Mouse (Mus musculus) neural tube, embryonic 13.5 days (tissue): ENCODE data around the gene Arhgef10l. TPM values are rescaled to one million over a fixed set of nuclear protein-coding genes. Genes with fewer than 3 reads are reported as not detected.

Experiments used
- ATAC-seq: fragments of 200-750 bp; cut with Nextera tagmentation; 2 replicates; pipeline ENCODE4 v1.8.0; 2017; ENCODE audit warnings: low read depth, mild to moderate bottlenecking, moderate TSS enrichment, moderate library complexity
- H3K27ac ChIP-seq: fragments of 300-500 bp; sonication (generic); replicated peaks from 2 replicates; pipeline ENCODE4 v1.5.1; 2015; ENCODE audit warnings: moderate library complexity, mild to moderate bottlenecking, inconsistent platforms
- H3K27me3 ChIP-seq: fragments of 300-500 bp; sonication (generic); 2 replicates; pipeline ENCODE4 v1.6.1; 2015; ENCODE audit warnings: mild to moderate bottlenecking, inconsistent platforms
- H3K36me3 ChIP-seq: fragments of 300-500 bp; sonication (generic); 2 replicates; pipeline ENCODE4 v1.6.1; 2015; ENCODE audit warnings: mild to moderate bottlenecking, inconsistent platforms
- H3K4me1 ChIP-seq: fragments of 300-500 bp; sonication (generic); replicated peaks from 2 replicates; pipeline ENCODE4 v1.6.1; 2015; ENCODE audit warnings: inconsistent platforms
- H3K4me2 ChIP-seq: fragments of 300-500 bp; sonication (generic); 2 replicates; pipeline ENCODE4 v1.6.1; 2015; ENCODE audit warnings: inconsistent platforms, mild to moderate bottlenecking, moderate library complexity
- H3K4me3 ChIP-seq: fragments of 300-500 bp; sonication (generic); 2 replicates; pipeline ENCODE4 v1.5.1; 2015; ENCODE audit warnings: mild to moderate bottlenecking, inconsistent platforms
- H3K9ac ChIP-seq: fragments of 300-500 bp; sonication (generic); 2 replicates; pipeline ENCODE4 v1.6.1; 2015; ENCODE audit warnings: moderate library complexity, mild to moderate bottlenecking, inconsistent platforms
- H3K9me3 ChIP-seq: fragments of 300-500 bp; sonication (generic); 2 replicates; pipeline ENCODE4 v1.6.1; 2016; ENCODE audit warnings: inconsistent platforms
- WGBS: fragments of 180-500 bp; shearing (Covaris S2); methylation state at CpG from one replicate; pipeline ENCODE4 v1.1.7; 2015; 5-methylcytosine and 5-hydroxymethylcytosine counted together
- polyA plus RNA-seq: library from polyadenylated mRNA; unstranded; fragments of >200 nt; fragmentation: Nextera tagmentation; extraction: Ambion mirVana; gene quantifications from 2 replicates; pipeline ENCODE4 v1.2.1, GENCODE M21; 2015

The Arhgef10l gene
- polyA plus RNA-seq, result 28.6 and 28.8 TPM in 2 replicates

DNA sequence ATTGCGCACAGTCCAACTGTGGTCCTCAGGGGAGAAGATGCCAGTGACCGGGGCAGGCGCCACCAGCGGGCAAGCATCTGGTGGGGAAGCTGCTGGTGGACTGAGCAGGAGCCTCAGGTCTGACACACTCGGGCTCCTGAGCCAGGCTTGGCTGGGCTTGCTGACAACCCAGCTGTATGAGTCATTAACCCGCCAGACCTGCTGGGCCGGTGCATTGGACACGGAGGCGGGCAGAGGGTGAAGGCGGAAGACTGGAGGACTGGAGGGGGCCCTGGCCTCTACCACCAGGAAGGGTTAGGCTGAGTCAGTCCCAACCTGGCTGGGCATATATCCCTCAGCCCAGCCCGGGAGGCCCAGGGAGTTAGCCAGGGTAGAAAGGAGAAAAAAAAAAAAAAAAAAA lies at the start of gene Arhgef10l:
Gene Arhgef10l (minus strand): TSS at position 253 of the 400 bp plus-strand sequence.
- no peak within 1 kb of the TSS for H3K4me3 ChIP-seq
- H3K27ac ChIP-seq, result no peak within 1 kb of the TSS
- H3K4me1 ChIP-seq, result peaks cover 21% of the 10 kb centered on the region
- H3K36me3 ChIP-seq, result no peaks in the 10 kb centered on the region
- no peak for ATAC-seq
- 79% methylated on average over 11 of the region's 11 CpGs for WGBS
- no peak within 1 kb of the TSS for H3K4me2 ChIP-seq
- H3K9me3 ChIP-seq, result no peaks in the 10 kb centered on the region
- H3K27me3 ChIP-seq, result no peaks in the 10 kb centered on the region
- H3K9ac ChIP-seq, result no peak within 1 kb of the TSS

DNA sequence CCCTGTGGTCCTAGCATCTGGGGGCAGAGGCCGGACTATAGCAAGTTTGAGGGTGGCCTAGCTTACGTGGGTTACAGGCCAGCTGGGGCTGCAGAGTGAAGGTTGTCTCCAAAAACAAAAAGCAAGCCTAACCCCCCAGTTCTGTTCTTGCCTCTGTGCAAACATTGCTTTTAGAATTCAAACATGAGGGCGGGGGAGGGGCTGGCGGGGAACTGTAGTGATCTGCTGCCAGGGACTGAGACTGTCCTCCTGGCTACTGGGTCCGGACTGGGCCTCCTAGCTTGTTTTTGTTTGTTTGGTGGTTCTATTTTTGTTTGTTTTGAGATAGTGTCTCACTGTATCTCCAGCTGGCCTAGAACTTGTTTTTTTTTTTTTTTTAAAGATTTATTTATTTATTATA lies 48.8 kb upstream of the Arhgef10l start:
- Histone ChIP-seq H3K27ac (peak overlapping the region; percentile 72), H3K36me3 (peaks cover 95% of the 10 kb centered on the region), H3K4me3 (no peak overlapping the region), H3K4me2 (no peak overlapping the region), H3K9me3 (no peaks in the 10 kb centered on the region), H3K4me1 (peaks cover 37% of the 10 kb centered on the region), H3K27me3 (no peaks in the 10 kb centered on the region), H3K9ac (no peak overlapping the region)
- no peak; the same call in 1 of the 2 replicates for ATAC-seq
- WGBS, result 85% methylated on average over 5 of the region's 5 CpGs

DNA sequence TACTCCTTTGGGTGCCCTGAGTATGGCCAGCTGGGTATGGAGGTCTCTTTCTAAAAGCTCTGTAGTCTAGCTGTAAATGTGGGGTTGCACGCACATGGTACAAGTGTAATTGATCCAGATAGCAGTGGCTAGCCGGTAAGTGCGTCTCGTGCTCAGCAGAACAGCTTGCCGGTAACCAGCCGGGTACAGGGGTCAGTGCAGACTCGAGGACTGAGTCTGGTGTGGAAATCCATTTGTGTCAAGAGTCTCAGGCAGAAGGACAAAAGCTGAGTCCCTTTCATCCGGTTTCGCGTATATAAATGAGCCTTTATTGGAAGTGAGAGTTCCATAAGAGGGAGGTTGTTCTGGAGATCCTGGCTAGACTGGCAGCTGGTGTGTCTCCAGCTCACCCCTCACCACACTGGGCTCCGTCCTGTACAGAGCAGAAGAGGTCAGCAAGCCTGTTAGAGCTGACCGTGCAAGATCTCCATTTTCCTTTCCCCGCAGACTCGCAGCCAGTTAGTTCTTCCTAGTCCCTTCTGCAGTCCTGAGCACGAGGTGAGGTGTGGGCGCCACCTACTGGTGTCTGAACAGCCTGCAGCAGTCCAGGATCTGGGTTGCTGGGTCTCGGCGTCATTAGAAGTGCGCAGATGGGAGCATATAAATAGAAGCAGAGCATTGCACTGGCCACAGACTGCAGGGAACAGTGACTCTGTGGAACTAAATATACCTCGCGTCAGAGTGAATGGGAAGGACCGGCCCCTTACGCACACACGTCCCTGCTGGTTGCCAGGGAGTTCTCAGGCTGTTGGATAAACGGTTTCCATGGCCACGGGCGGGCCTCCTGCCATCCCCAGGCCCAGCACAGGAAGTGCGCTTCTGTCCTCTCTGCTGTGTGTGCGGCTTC lies 47.9 kb upstream of the Arhgef10l start:
- Histone ChIP-seq H3K4me2 (no peak overlapping the region), H3K36me3 (peaks cover 95% of the 10 kb centered on the region), H3K4me1 (peaks cover 46% of the 10 kb centered on the region), H3K9me3 (no peaks in the 10 kb centered on the region), H3K27ac (peak overlapping the region; percentile 72), H3K27me3 (no peaks in the 10 kb centered on the region), H3K9ac (peak overlapping the region; percentile 41; the same call in 1 of the 2 replicates), H3K4me3 (no peak overlapping the region)
- 32% methylated on average over 29 of the region's 29 CpGs for WGBS
- ATAC-seq, result peak; percentile 91

DNA sequence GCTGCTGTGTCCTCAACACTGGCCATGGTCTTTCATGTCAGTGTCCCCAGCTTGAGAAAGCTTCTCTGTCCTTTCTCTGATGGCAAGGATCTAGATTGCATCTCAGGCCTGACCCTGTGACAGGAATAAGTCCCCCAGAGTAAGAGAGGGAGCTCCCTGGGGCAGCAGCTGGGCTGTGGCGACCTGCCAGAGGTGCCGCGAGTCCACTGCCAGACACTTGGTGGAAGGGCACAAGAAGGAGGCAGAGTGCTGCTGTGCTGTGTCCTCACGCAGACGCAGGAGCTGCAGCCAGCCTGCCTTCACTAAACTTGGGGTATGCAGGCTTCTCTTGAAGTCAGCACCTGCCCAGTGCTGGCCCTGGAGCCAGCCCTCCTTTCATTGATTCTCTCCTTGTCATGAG lies 45.5 kb upstream of the Arhgef10l start:
- 87% methylated on average over 5 of the region's 5 CpGs for WGBS
- no peak overlapping the region for H3K27ac ChIP-seq
- H3K4me3 ChIP-seq, result no peak overlapping the region
- peaks cover 69% of the 10 kb centered on the region for H3K4me1 ChIP-seq
- no peaks in the 10 kb centered on the region for H3K27me3 ChIP-seq
- no peak for ATAC-seq
- no peaks in the 10 kb centered on the region for H3K9me3 ChIP-seq
- peaks cover 93% of the 10 kb centered on the region for H3K36me3 ChIP-seq
- no peak overlapping the region for H3K9ac ChIP-seq
- no peak overlapping the region for H3K4me2 ChIP-seq

DNA sequence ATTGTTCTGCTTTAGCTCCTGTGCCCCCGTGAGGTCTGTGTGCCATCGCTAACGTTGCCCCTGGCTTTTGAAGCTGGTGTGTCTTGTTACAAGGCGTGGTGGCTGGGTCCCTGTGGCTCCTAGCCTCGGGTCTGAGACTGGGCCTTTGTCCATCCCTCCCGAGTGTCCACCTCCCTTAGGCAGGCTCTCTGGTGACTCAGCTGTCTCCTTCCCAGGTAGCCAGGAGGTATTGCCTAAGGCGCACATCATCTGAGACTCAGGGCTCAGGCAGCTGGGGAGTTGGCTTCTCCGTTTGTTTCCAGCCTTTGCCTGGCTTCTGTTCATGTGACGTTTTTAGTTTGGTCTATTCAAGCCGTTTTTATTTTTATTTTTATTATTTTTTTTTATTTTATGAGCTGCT lies 45.0 kb upstream of the Arhgef10l start:
- Histone ChIP-seq H3K4me2 (no peak overlapping the region), H3K9ac (no peak overlapping the region), H3K27ac (no peak overlapping the region), H3K4me3 (no peak overlapping the region), H3K36me3 (peaks cover 93% of the 10 kb centered on the region), H3K4me1 (peaks cover 75% of the 10 kb centered on the region), H3K9me3 (no peaks in the 10 kb centered on the region), H3K27me3 (no peaks in the 10 kb centered on the region)
- ATAC-seq, result no peak
- 76% methylated on average over 10 of the region's 10 CpGs for WGBS

DNA sequence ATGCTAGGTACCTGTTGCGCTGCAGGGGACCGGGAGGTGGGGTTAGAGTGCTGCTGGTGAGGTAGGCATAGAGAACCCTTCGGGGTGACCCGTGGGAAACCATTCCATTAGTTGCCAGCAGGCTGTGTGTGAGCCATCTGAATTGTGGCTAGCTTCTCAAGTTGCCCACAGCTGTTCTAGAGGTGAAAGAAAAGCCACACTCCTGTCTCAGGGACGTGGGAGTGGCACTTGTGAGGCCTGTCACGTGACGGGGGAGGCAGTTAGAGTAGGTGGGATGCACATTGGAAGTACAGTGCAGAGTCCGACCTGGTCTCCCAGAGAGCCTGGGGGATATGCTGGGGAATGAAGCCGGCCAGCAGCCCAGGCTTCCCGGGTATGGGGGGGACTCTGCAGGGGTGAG lies 43.8 kb upstream of the Arhgef10l start:
- ATAC-seq, result no peak
- 84% methylated on average over 10 of the region's 10 CpGs for WGBS
- Histone ChIP-seq H3K4me1 (peaks cover 86% of the 10 kb centered on the region), H3K9ac (no peak overlapping the region), H3K9me3 (no peaks in the 10 kb centered on the region), H3K27ac (0 out of 2 replicates have a peak overlapping the region, but pooled peaks have one; percentile 23), H3K4me2 (no peak overlapping the region), H3K27me3 (no peaks in the 10 kb centered on the region), H3K4me3 (no peak overlapping the region), H3K36me3 (peaks cover 94% of the 10 kb centered on the region)

DNA sequence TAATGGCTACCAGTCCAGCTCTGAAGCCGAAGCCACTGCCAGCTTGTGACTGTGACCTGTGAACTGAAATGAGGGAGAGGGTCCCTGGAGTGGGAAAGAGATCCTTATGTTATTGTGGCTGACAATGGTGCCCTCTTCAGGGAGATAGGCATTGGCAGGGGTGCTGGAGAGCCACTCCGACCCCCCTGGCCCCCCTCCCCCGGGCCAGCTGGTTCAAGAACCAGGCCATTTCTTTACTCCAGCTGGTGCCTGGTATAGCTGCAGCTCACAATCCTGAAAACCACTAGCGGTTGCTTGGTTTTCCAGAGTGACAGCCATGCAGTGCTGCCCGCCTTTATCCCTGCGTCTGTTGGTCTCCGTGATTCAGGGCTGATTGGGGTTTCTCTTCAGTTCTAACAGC lies 43.3 kb upstream of the Arhgef10l start:
- no peak for ATAC-seq
- Histone ChIP-seq H3K4me1 (peaks cover 86% of the 10 kb centered on the region), H3K9ac (peak overlapping the region; percentile 13; the same call in 1 of the 2 replicates), H3K27ac (peak overlapping the region; percentile 50), H3K4me2 (no peak overlapping the region), H3K36me3 (peaks cover 92% of the 10 kb centered on the region), H3K9me3 (no peaks in the 10 kb centered on the region), H3K4me3 (no peak overlapping the region), H3K27me3 (no peaks in the 10 kb centered on the region)
- WGBS, result 76% methylated on average over 7 of the region's 7 CpGs

DNA sequence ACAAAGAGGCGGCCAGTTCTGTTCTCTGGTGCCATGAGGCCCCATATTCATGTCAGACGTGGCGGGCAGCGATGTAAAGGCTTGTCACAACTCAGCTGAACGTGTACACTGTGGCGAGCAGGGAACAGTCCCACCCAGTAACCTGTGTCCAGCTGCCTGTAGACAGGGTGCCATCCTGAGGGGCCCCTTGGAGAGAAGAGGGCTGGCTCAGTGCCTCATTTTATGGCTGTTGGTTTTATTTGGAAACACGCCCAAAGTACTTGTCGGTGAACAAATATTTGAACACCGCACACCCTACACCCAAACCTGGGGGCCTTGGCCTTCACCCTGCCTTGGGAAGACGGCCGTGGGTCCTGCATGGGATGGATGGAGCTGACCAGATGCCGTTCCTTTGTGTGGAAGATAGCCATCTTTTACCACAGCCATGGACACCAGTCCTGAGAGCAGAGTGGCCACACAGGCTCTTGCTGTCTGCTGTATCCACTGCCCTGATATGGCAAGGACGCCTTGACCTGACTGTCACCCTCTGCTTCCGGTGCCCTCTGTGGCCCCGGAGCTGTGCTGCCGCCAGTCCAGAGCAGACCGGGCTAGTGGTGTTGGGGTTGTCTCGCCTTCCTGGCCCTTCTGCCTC lies 42.6 kb upstream of the Arhgef10l start:
- Histone ChIP-seq H3K27ac (peak overlapping the region; percentile 50), H3K36me3 (peaks cover 86% of the 10 kb centered on the region), H3K4me1 (peaks cover 87% of the 10 kb centered on the region), H3K9ac (peak overlapping the region; percentile 52; the same call in 1 of the 2 replicates), H3K27me3 (no peaks in the 10 kb centered on the region), H3K4me3 (no peak overlapping the region), H3K4me2 (no peak overlapping the region), H3K9me3 (no peaks in the 10 kb centered on the region)
- WGBS, result 81% methylated on average over 18 of the region's 18 CpGs
- no peak for ATAC-seq

DNA sequence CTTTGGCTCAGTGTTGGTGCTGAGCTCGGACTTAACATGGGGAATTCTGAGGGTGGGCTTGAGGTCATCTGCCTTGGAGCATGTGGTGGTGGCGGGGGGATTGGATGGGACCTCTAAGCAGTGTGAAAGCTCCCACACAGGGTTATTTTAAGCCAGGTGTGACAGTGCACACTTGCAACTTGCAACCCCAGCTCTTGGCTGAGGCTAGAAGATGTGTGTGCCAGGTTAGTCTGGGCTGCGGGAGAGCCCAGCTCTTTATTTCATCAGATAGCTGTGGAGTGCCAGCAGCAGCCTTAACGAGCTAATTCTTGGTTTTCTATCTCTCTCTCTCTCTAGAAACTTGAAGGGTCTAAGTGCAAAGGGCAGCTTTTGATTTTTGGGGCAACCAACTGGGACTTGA lies 41.8 kb upstream of the Arhgef10l start:
- WGBS, result 84% methylated on average over 4 of the region's 4 CpGs
- Histone ChIP-seq H3K9ac (peak overlapping the region; percentile 52; the same call in 1 of the 2 replicates), H3K27me3 (no peaks in the 10 kb centered on the region), H3K27ac (0 out of 2 replicates have a peak overlapping the region, but pooled peaks have one; percentile 13), H3K4me1 (peaks cover 85% of the 10 kb centered on the region), H3K4me3 (no peak overlapping the region), H3K9me3 (no peaks in the 10 kb centered on the region), H3K36me3 (peaks cover 78% of the 10 kb centered on the region), H3K4me2 (no peak overlapping the region)
- ATAC-seq, result no peak

DNA sequence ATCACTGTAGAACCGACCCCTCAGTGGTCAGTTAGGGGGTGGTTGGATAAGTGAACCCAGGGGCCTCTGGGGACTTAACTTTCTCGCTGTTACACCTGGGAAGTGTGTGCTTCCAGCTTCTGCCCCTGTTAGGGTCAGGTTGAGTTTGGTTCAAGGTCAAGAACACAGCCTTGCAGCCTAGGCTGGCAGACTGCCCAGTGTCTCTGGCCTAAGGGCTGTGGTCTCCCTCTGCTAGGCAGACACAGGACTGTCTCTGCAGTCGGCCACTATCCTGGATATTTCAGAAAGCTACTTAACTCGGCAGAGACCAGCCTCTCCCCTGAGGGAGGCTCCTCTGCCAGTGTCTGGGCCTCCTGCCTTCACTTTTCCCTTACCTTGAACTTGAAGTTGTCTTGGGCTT lies 38.4 kb upstream of the Arhgef10l start:
- H3K4me3 ChIP-seq, result peak overlapping the region; percentile 96
- 34% methylated on average over 4 of the region's 4 CpGs for WGBS
- H3K4me1 ChIP-seq, result peaks cover 83% of the 10 kb centered on the region
- peak overlapping the region; percentile 98 for H3K9ac ChIP-seq
- peaks cover 44% of the 10 kb centered on the region for H3K36me3 ChIP-seq
- peak overlapping the region; percentile 98 for H3K27ac ChIP-seq
- H3K9me3 ChIP-seq, result no peaks in the 10 kb centered on the region
- ATAC-seq, result no peak
- H3K27me3 ChIP-seq, result peaks cover 15% of the 10 kb centered on the region
- H3K4me2 ChIP-seq, result peak overlapping the region; percentile 92

DNA sequence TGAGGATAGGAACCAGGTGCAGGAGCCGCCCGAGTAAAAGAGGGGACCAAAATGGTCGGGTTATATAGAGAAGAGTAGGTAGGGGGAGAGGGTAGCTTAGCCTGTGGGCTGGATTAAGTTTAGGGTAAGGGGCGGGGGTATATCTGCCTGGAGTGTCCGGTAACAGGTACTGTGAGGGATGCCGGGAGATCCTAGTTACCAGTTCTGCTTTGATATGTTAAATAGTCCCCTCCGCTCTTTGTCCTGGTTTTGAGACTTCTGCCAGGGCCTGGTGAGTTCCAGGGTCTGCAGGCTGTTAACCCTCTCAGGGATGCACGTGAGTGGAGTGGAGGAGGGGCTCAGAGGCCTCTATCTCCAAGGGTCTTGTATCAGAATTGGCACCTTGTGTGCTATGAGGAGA lies 37.8 kb upstream of the Arhgef10l start:
- Histone ChIP-seq H3K9me3 (no peaks in the 10 kb centered on the region), H3K27me3 (peaks cover 20% of the 10 kb centered on the region), H3K4me2 (peak overlapping the region; percentile 92), H3K27ac (peak overlapping the region; percentile 98), H3K4me1 (peaks cover 80% of the 10 kb centered on the region), H3K36me3 (peaks cover 39% of the 10 kb centered on the region), H3K9ac (peak overlapping the region; percentile 98), H3K4me3 (peak overlapping the region; percentile 96)
- 0 out of 2 replicates have a peak, but pooled peaks have one; percentile 6 for ATAC-seq
- WGBS, result 7% methylated on average over 8 of the region's 8 CpGs
